Mouse (Mus musculus) kidney, embryonic 15.5 days (tissue): ENCODE data around the gene Olig3. TPM values are rescaled to one million over a fixed set of nuclear protein-coding genes. Genes with fewer than 3 reads are reported as not detected.

Experiments
- ATAC-seq: fragments of 200-750 bp; cut with Nextera tagmentation; replicated peaks from 2 replicates; pipeline ENCODE4 v1.8.0; 2017; ENCODE audit warnings: moderate TSS enrichment; ENCODE audit not compliant: low FRiP score
- H3K27ac ChIP-seq: fragments of 300-500 bp; sonication (generic); 2 replicates; pipeline ENCODE4 v1.5.1; 2015; ENCODE audit warnings: mild to moderate bottlenecking, inconsistent platforms
- H3K27me3 ChIP-seq: fragments of 300-500 bp; sonication (generic); 2 replicates; pipeline ENCODE4 v1.6.1; 2015; ENCODE audit warnings: inconsistent platforms
- H3K36me3 ChIP-seq: fragments of 300-500 bp; sonication (generic); 2 replicates; pipeline ENCODE4 v1.6.1; 2015; ENCODE audit warnings: inconsistent platforms
- H3K4me1 ChIP-seq: fragments of 300-500 bp; sonication (generic); 2 replicates; pipeline ENCODE4 v1.6.1; 2015; ENCODE audit warnings: inconsistent platforms
- H3K4me2 ChIP-seq: fragments of 300-500 bp; sonication (generic); 2 replicates; pipeline ENCODE4 v1.6.1; 2015; ENCODE audit warnings: moderate library complexity, mild to moderate bottlenecking, inconsistent platforms
- H3K4me3 ChIP-seq: fragments of 300-500 bp; sonication (generic); replicated peaks from 2 replicates; pipeline ENCODE4 v1.5.1; 2015; ENCODE audit warnings: mild to moderate bottlenecking, inconsistent platforms
- H3K9ac ChIP-seq: fragments of 300-500 bp; sonication (generic); 2 replicates; pipeline ENCODE4 v1.6.1; 2015; ENCODE audit warnings: mild to moderate bottlenecking, inconsistent platforms
- H3K9me3 ChIP-seq: fragments of 300-500 bp; sonication (generic); replicated peaks from 2 replicates; pipeline ENCODE4 v1.6.1; 2016; ENCODE audit warnings: inconsistent platforms
- WGBS: fragments of 180-500 bp; shearing (Covaris S2); methylation state at CpG from one replicate; pipeline ENCODE4 v1.1.7; 2015; ENCODE audit warnings: mixed read lengths; 5-methylcytosine and 5-hydroxymethylcytosine counted together
- polyA plus RNA-seq: library from polyadenylated mRNA; unstranded; fragments of >200 nt; fragmentation: Nextera tagmentation; extraction: Ambion mirVana; gene quantifications from 2 replicates; pipeline ENCODE4 v1.2.1, GENCODE M21; 2015

Olig3 gene
- polyA plus RNA-seq, 1 experiment from 2014 or later = not detected

- Histone ChIP-seq H3K9ac (no peak overlapping the region), H3K36me3 (no peaks in the 10 kb centered on the region), H3K4me2 (no peak overlapping the region), H3K27ac (no peak overlapping the region), H3K27me3 (peaks cover 89% of the 10 kb centered on the region), H3K4me3 (no peak overlapping the region), H3K4me1 (peaks cover 12% of the 10 kb centered on the region), H3K9me3 (no peaks in the 10 kb centered on the region)
- 2% methylated on average over 24 of the region's 24 CpGs for WGBS
- no peak for ATAC-seq
Observed at GRCm38 (mm10) chr10:19352006-19352877, 4.1 kb upstream of the Olig3 start.

GRCm38 (mm10) chr10:19352878-19353301 is 3.4 kb upstream of the Olig3 start:
- no peaks in the 10 kb centered on the region for H3K36me3 ChIP-seq
- WGBS = under 1% methylated on average over 16 of the region's 16 CpGs
- H3K4me1 ChIP-seq = peaks cover 15% of the 10 kb centered on the region
- H3K4me2 ChIP-seq = no peak overlapping the region
- no peaks in the 10 kb centered on the region for H3K9me3 ChIP-seq
- ATAC-seq = 0 out of 2 replicates have a peak, but pooled peaks have one; percentile 36
- no peak overlapping the region for H3K9ac ChIP-seq
- peaks cover 89% of the 10 kb centered on the region for H3K27me3 ChIP-seq
- no peak overlapping the region for H3K27ac ChIP-seq
- H3K4me3 ChIP-seq = no peak overlapping the region

GRCm38 (mm10) chr10:19353631-19354030 is 2.7 kb upstream of the Olig3 start:
- Histone ChIP-seq H3K4me1 (peaks cover 15% of the 10 kb centered on the region), H3K9ac (no peak overlapping the region), H3K36me3 (no peaks in the 10 kb centered on the region), H3K27ac (no peak overlapping the region), H3K4me3 (no peak overlapping the region), H3K9me3 (no peaks in the 10 kb centered on the region), H3K27me3 (peaks cover 89% of the 10 kb centered on the region), H3K4me2 (no peak overlapping the region)
- 4% methylated on average over 5 of the region's 5 CpGs for WGBS
- no peak for ATAC-seq

GRCm38 (mm10) chr10:19354146-19354545 is 2.2 kb upstream of the Olig3 start:
- Histone ChIP-seq H3K27ac (no peak overlapping the region), H3K36me3 (no peaks in the 10 kb centered on the region), H3K4me1 (peaks cover 15% of the 10 kb centered on the region), H3K9me3 (no peaks in the 10 kb centered on the region), H3K9ac (no peak overlapping the region), H3K27me3 (peaks cover 89% of the 10 kb centered on the region), H3K4me2 (no peak overlapping the region), H3K4me3 (no peak overlapping the region)
- ATAC-seq = no peak
- WGBS = 5% methylated on average over 6 of the region's 6 CpGs

GRCm38 (mm10) chr10:19355076-19355475 is 1.3 kb upstream of the Olig3 start:
- WGBS = 2% methylated on average over 8 of the region's 8 CpGs
- Histone ChIP-seq H3K27ac (no peak overlapping the region), H3K4me1 (peaks cover 15% of the 10 kb centered on the region), H3K36me3 (no peaks in the 10 kb centered on the region), H3K9ac (no peak overlapping the region), H3K27me3 (peaks cover 95% of the 10 kb centered on the region), H3K4me2 (no peak overlapping the region), H3K4me3 (no peak overlapping the region), H3K9me3 (no peaks in the 10 kb centered on the region)
- ATAC-seq = no peak

- ATAC-seq = peak; percentile 48; the same call in 1 of the 2 replicates
- Histone ChIP-seq H3K4me1 (peaks cover 18% of the 10 kb centered on the region), H3K9me3 (no peaks in the 10 kb centered on the region), H3K9ac (no peak overlapping the region), H3K4me3 (peak overlapping the region; percentile 20), H3K27ac (no peak overlapping the region), H3K36me3 (no peaks in the 10 kb centered on the region), H3K4me2 (peak overlapping the region; percentile 26), H3K27me3 (peaks cover 100% of the 10 kb centered on the region)
- WGBS = 1% methylated on average over 63 of the region's 63 CpGs
Observed at GRCm38 (mm10) chr10:19356720-19357641, 648 bp downstream of the Olig3 start.

GRCm38 (mm10) chr10:19357848-19358247 is 1.5 kb downstream of the Olig3 start:
- Histone ChIP-seq H3K4me1 (peaks cover 20% of the 10 kb centered on the region), H3K9ac (no peak overlapping the region), H3K4me2 (no peak overlapping the region), H3K36me3 (no peaks in the 10 kb centered on the region), H3K4me3 (no peak overlapping the region), H3K27me3 (peaks cover 100% of the 10 kb centered on the region), H3K27ac (no peak overlapping the region), H3K9me3 (no peaks in the 10 kb centered on the region)
- no peak for ATAC-seq
- 17% methylated on average over 5 of the region's 5 CpGs for WGBS

- Histone ChIP-seq H3K4me1 (peaks cover 22% of the 10 kb centered on the region), H3K4me2 (no peak overlapping the region), H3K9me3 (no peaks in the 10 kb centered on the region), H3K27me3 (peaks cover 94% of the 10 kb centered on the region), H3K9ac (no peak overlapping the region), H3K27ac (no peak overlapping the region), H3K36me3 (no peaks in the 10 kb centered on the region), H3K4me3 (no peak overlapping the region)
- 16% methylated on average over 3 of the region's 3 CpGs for WGBS
- no peak for ATAC-seq
Observed at GRCm38 (mm10) chr10:19360446-19361300, 4.3 kb downstream of the Olig3 start.

GRCm38 (mm10) chr10:19361539-19362293 is 5.4 kb downstream of the Olig3 start:
- Histone ChIP-seq H3K4me1 (peaks cover 21% of the 10 kb centered on the region), H3K9ac (no peak overlapping the region), H3K4me3 (0 out of 2 replicates have a peak overlapping the region, but pooled peaks have one; percentile 2), H3K4me2 (no peak overlapping the region), H3K9me3 (no peaks in the 10 kb centered on the region), H3K36me3 (no peaks in the 10 kb centered on the region), H3K27me3 (peaks cover 93% of the 10 kb centered on the region), H3K27ac (no peak overlapping the region)
- no peak for ATAC-seq
- WGBS = 1% methylated on average over 23 of the region's 23 CpGs

GRCm38 (mm10) chr10:19362294-19362590 is 5.9 kb downstream of the Olig3 start:
- Histone ChIP-seq H3K27ac (no peak overlapping the region), H3K27me3 (peaks cover 92% of the 10 kb centered on the region), H3K9me3 (no peaks in the 10 kb centered on the region), H3K4me3 (0 out of 2 replicates have a peak overlapping the region, but pooled peaks have one; percentile 2), H3K36me3 (no peaks in the 10 kb centered on the region), H3K4me1 (peaks cover 15% of the 10 kb centered on the region), H3K4me2 (no peak overlapping the region), H3K9ac (no peak overlapping the region)
- ATAC-seq = no peak
- WGBS = 1% methylated on average over 8 of the region's 8 CpGs

- 3% methylated on average over 17 of the region's 17 CpGs for WGBS
- no peak for ATAC-seq
- H3K4me3 ChIP-seq = peak overlapping the region; percentile 13
Observed at GRCm38 (mm10) chr10:19362861-19363260, 6.5 kb downstream of the Olig3 start.

More at GRCm38 (mm10) chr10:19362861-19363260, 6.5 kb downstream of the Olig3 start:
- Histone ChIP-seq H3K27me3 (peaks cover 86% of the 10 kb centered on the region), H3K4me1 (0 out of 2 replicates have a peak, but pooled peaks cover 13% of the 10 kb centered on the region), H3K9ac (no peak overlapping the region), H3K36me3 (no peaks in the 10 kb centered on the region), H3K27ac (no peak overlapping the region), H3K9me3 (no peaks in the 10 kb centered on the region), H3K4me2 (peak overlapping the region; percentile 45)
